Mouse (Mus musculus) stomach, embryonic 16.5 days (tissue): ENCODE measurements around the gene Elp5. TPM values are rescaled to one million over a fixed set of nuclear protein-coding genes. Genes with fewer than 3 reads are reported as not detected.

Source experiments
- ATAC-seq: fragments of 200-750 bp; cut with Nextera tagmentation; 2 replicates; pipeline ENCODE4 v1.8.0; 2017; ENCODE audit warnings: moderate number of reproducible peaks, moderate TSS enrichment; ENCODE audit not compliant: insufficient read depth, low FRiP score
- H3K27ac ChIP-seq: fragments of 300-500 bp; sonication (generic); 2 replicates; pipeline ENCODE4 v1.5.1; 2014; ENCODE audit warnings: low read length
- H3K27me3 ChIP-seq: fragments of 300-500 bp; sonication (generic); 2 replicates; pipeline ENCODE4 v1.6.1; 2014; ENCODE audit warnings: low read length, control low read depth, mixed read lengths; ENCODE audit not compliant: control insufficient read depth, insufficient read depth
- H3K36me3 ChIP-seq: fragments of 300-500 bp; sonication (generic); 2 replicates; pipeline ENCODE4 v1.6.1; 2014; ENCODE audit warnings: low read length; ENCODE audit not compliant: control insufficient read depth, insufficient read depth
- H3K4me1 ChIP-seq: fragments of 300-500 bp; sonication (generic); 2 replicates; pipeline ENCODE4 v1.6.1; 2014; ENCODE audit warnings: low read length, control low read depth, mixed read lengths; ENCODE audit not compliant: control insufficient read depth, insufficient read depth
- H3K4me2 ChIP-seq: fragments of 300-500 bp; sonication (generic); 2 replicates; pipeline ENCODE4 v1.6.1; 2014; ENCODE audit warnings: low read depth, low read length, mixed read lengths
- H3K4me3 ChIP-seq: fragments of 300-500 bp; sonication (generic); replicated peaks from 2 replicates; pipeline ENCODE4 v1.5.1; 2014; ENCODE audit warnings: mild to moderate bottlenecking, low read length
- H3K9ac ChIP-seq: fragments of 300-500 bp; sonication (generic); 2 replicates; pipeline ENCODE4 v1.6.1; 2014; ENCODE audit warnings: low read length
- H3K9me3 ChIP-seq: fragments of 300-500 bp; sonication (generic); replicated peaks from 2 replicates; pipeline ENCODE4 v1.6.1; 2016; ENCODE audit warnings: low read length, control low read depth; ENCODE audit not compliant: control insufficient read depth
- WGBS: fragments of 180-500 bp; shearing (Covaris S2); extraction: QIAGEN DNeasy Blood & Tissue Kit; methylation state at CpG from one replicate; pipeline ENCODE4 v1.1.7; 2014; 5-methylcytosine and 5-hydroxymethylcytosine counted together
- polyA plus RNA-seq: library from polyadenylated mRNA; unstranded; fragments of >200 nt; fragmentation: Nextera tagmentation; extraction: Ambion mirVana; gene quantifications from 2 replicates; pipeline ENCODE4 v1.2.1, GENCODE M21; 2015

Elp5 gene
- polyA plus RNA-seq, 1 experiment from 2014 or later: 102 TPM

- ATAC-seq: no peak
- Histone ChIP-seq H3K27ac (no peak overlapping the region), H3K36me3 (peaks cover 25% of the 10 kb centered on the region), H3K9ac (no peak overlapping the region), H3K9me3 (no peaks in the 10 kb centered on the region), H3K4me2 (no peak overlapping the region), H3K27me3 (no peaks in the 10 kb centered on the region), H3K4me1 (peaks cover 15% of the 10 kb centered on the region), H3K4me3 (no peak overlapping the region)
- WGBS: 88% methylated on average over 8 of the region's 8 CpGs
Observed at GRCm38 (mm10) chr11:69984431-69984830, 2.1 kb upstream of the Elp5 start.

DNA sequence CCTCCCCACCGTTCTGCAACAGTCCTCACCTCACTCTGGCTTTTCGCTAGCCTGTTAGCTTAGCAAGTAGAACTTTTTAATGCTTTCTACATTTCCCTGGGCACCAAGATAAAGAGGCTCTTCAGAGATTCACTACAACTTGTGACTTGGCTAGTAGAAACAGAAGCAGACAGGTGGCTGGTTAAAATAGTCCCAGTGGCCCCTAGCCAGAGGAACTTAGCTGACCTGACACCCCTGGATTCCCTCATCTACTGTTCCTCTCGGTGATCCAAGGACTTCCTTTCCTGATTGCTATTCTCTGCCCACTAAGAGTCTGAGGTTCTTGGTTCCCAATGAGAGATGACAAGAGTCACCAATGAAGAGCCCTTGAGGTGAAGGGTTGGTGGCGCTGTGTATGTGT lies 1.1 kb upstream of the Elp5 start:
- peaks cover 16% of the 10 kb centered on the region for H3K4me1 ChIP-seq
- no peak overlapping the region; the same call in 1 of the 2 replicates for H3K4me2 ChIP-seq
- no peak for ATAC-seq
- peaks cover 15% of the 10 kb centered on the region for H3K36me3 ChIP-seq
- H3K9ac ChIP-seq: peak overlapping the region; percentile 99
- WGBS: 85% methylated on average over 4 of the region's 4 CpGs
- H3K27me3 ChIP-seq: no peaks in the 10 kb centered on the region
- H3K4me3 ChIP-seq: no peak overlapping the region
- H3K9me3 ChIP-seq: no peaks in the 10 kb centered on the region
- 0 out of 2 replicates have a peak overlapping the region, but pooled peaks have one; percentile 7 for H3K27ac ChIP-seq

DNA sequence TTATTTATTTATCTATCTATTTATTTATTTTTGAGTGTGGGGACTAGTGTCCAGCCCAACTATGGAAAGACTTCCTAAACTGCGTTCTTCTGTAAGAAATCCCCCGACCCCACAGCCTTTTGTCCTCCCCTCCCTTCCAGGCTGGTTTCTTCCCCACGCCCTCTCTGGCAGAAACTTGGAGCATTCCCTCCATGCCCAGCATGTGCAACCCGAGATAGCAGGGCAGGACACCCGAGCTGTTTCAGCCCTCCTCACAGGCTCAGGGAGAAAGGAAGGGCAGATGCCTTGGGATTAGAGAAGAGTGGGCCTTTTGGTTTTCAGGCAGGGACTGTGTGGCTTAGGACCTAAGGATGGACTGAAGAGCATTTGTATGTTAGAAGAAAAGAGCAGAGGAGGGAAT lies 560 bp upstream of the Elp5 start:
- ATAC-seq: no peak
- H3K27me3 ChIP-seq: no peaks in the 10 kb centered on the region
- 14% methylated on average over 5 of the region's 5 CpGs for WGBS
- peaks cover 16% of the 10 kb centered on the region for H3K4me1 ChIP-seq
- H3K4me2 ChIP-seq: peak overlapping the region; percentile 76
- peaks cover 14% of the 10 kb centered on the region for H3K36me3 ChIP-seq
- peak overlapping the region; percentile 94; the same call in 1 of the 2 replicates for H3K4me3 ChIP-seq
- H3K9ac ChIP-seq: peak overlapping the region; percentile 99
- 0 out of 2 replicates have a peak overlapping the region, but pooled peaks have one; percentile 7 for H3K27ac ChIP-seq
- H3K9me3 ChIP-seq: no peaks in the 10 kb centered on the region

- no peaks in the 10 kb centered on the region for H3K9me3 ChIP-seq
- no peaks in the 10 kb centered on the region for H3K27me3 ChIP-seq
- H3K9ac ChIP-seq: peak within 1 kb of the TSS; percentile 99
- under 1% methylated on average over 39 of the region's 43 CpGs for WGBS
- no peak for ATAC-seq
- peak within 1 kb of the TSS; percentile 94 for H3K4me3 ChIP-seq
- peak within 1 kb of the TSS; percentile 99 for H3K27ac ChIP-seq
- H3K4me1 ChIP-seq: peaks cover 16% of the 10 kb centered on the region
- H3K36me3 ChIP-seq: peaks cover 12% of the 10 kb centered on the region
- H3K4me2 ChIP-seq: peak within 1 kb of the TSS; percentile 76
Observed at GRCm38 (mm10) chr11:69981141-69981762, 1.1 kb downstream of the Elp5 start, which contains the start of gene Ctdnep1. Ctdnep1 (plus strand) TSS chr11:69981156.

DNA sequence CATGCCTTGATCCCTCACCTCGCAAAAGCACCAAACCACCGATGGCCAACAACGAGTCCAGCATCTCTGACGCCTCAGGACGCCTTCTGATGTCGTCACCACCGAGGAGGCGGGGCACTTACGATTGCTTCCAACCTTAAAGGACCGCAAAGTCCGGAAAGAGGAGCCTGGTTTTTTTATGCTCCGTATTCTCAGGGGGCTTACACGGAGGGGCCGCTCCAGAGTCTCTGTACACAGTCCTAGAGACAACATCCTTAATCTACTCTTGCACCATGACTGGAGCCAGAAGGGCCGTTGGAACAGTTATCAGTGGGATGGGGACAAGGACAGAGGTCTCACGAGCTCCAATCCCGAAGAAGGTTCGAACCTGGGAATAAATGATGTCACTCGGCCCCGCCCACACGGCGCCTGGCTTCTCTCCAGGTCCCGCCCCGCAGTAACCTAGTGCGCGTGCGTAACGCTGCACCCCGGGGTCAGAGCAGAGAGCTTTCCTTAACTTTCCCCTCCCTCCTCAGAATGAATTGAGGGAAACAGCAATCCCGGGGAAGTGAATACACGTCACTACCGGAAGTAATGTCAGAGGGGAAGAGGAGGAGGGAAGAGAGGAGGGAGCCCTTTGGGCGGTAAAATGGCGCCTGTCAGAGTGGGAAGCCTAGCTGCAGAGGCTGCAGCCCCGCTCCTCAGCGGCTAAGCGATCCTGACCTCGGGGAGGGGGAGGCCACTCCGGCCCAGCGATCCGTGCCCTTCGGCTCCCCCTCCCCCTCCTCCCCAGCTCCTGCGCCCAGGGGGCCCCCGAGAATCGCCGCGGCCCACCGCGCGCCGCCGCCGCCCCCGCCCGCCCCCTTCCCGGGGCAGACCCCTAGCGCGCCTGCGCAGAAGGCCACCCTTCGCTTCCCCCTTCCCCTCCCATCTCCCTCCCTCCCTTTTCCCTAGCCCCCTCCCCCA lies 1.8 kb downstream of the Elp5 start:
- Histone ChIP-seq H3K9ac (peak overlapping the region; percentile 99), H3K27me3 (no peaks in the 10 kb centered on the region), H3K4me1 (peaks cover 16% of the 10 kb centered on the region), H3K9me3 (no peaks in the 10 kb centered on the region), H3K4me2 (peak overlapping the region; percentile 76), H3K4me3 (peak overlapping the region; percentile 94), H3K27ac (peak overlapping the region; percentile 99), H3K36me3 (peaks cover 12% of the 10 kb centered on the region)
- WGBS: under 1% methylated on average over 51 of the region's 60 CpGs
- ATAC-seq: peak; percentile 96

- no peaks in the 10 kb centered on the region for H3K27me3 ChIP-seq
- peak overlapping the region; percentile 81 for H3K9ac ChIP-seq
- no peaks in the 10 kb centered on the region for H3K9me3 ChIP-seq
- peaks cover 16% of the 10 kb centered on the region for H3K4me1 ChIP-seq
- WGBS: 2% methylated on average over 16 of the region's 16 CpGs
- peak overlapping the region; percentile 94 for H3K4me3 ChIP-seq
- H3K4me2 ChIP-seq: peak overlapping the region; percentile 63
- H3K36me3 ChIP-seq: peaks cover 9% of the 10 kb centered on the region
- no peak for ATAC-seq
- H3K27ac ChIP-seq: peak overlapping the region; percentile 99
Observed at GRCm38 (mm10) chr11:69979827-69980195, 2.5 kb downstream of the Elp5 start.

DNA sequence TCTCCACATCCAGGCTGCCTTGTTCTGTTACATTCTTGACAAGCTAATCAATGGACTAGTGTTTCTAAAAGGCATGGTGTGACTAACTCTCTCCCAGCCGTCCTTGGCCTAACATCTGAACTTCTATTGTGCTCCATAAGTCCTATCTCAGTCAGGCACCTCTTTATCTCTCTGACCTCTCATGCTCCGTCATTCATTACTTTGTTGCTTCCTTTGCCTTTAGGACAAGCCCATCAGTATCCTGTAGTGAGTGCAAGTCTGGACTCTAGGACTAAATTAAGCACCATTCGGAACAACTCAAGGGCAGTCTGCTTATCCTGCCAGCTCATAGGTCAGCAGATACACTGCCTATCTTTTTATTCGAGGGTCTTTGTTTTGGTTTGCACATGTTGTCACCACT lies 6.0 kb downstream of the Elp5 start:
- H3K27ac ChIP-seq: no peak overlapping the region
- ATAC-seq: no peak
- WGBS: 77% methylated on average over 4 of the region's 4 CpGs
- H3K9me3 ChIP-seq: no peaks in the 10 kb centered on the region
- H3K36me3 ChIP-seq: peaks cover 11% of the 10 kb centered on the region
- no peak overlapping the region for H3K4me3 ChIP-seq
- no peaks in the 10 kb centered on the region for H3K27me3 ChIP-seq
- no peak overlapping the region for H3K9ac ChIP-seq
- peaks cover 3% of the 10 kb centered on the region; the same call in 1 of the 2 replicates for H3K4me1 ChIP-seq
- H3K4me2 ChIP-seq: no peak overlapping the region

DNA sequence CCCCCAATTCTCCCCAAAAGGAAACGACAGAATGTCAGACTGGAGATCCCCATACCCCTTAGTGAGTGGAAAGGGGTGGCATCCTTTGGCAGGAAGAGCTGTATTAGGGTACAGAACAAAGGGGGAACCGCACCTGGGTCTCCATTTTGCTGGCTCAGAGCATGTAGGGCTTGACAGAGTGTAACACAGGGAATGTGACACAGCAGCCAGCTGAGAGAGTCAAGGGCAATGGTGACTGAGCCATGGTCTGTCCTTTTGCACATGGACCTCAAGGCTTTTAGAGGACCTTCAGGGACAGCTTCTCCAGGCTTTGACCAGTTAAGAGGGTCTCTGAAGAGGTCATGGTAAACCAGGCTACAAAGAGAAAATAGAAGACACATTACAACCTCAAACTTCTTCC lies 7.4 kb downstream of the Elp5 start:
- Histone ChIP-seq H3K27ac (no peak overlapping the region), H3K9me3 (no peaks in the 10 kb centered on the region), H3K4me2 (no peak overlapping the region), H3K9ac (no peak overlapping the region), H3K36me3 (peaks cover 11% of the 10 kb centered on the region), H3K4me3 (no peak overlapping the region), H3K4me1 (peaks cover 3% of the 10 kb centered on the region; the same call in 1 of the 2 replicates), H3K27me3 (no peaks in the 10 kb centered on the region)
- WGBS: 95% methylated on average over 2 of the region's 2 CpGs
- ATAC-seq: no peak

- H3K27me3 ChIP-seq: peaks cover 10% of the 10 kb centered on the region
- H3K36me3 ChIP-seq: peaks cover 11% of the 10 kb centered on the region
- H3K4me2 ChIP-seq: no peak overlapping the region
- ATAC-seq: no peak
- H3K27ac ChIP-seq: no peak overlapping the region
- 59% methylated on average over 3 of the region's 3 CpGs for WGBS
- H3K9me3 ChIP-seq: no peaks in the 10 kb centered on the region
- no peak overlapping the region for H3K4me3 ChIP-seq
- no peaks in the 10 kb centered on the region for H3K4me1 ChIP-seq
- no peak overlapping the region for H3K9ac ChIP-seq
Observed at GRCm38 (mm10) chr11:69970775-69971174, 11.5 kb downstream of the Elp5 start.
